Mouse (Mus musculus) myocyte (in vitro differentiated cells): ENCODE results near the gene Polr1d.

ENCODE experiments used
- E2F4 ChIP-seq: IDR thresholded peaks from one replicate; pipeline ENCODE4 v1.6.1; 2011; ENCODE audit warnings: mild to moderate bottlenecking, control low read depth, moderate library complexity; ENCODE audit not compliant: insufficient read depth
- MAX ChIP-seq: IDR thresholded peaks from one replicate; pipeline ENCODE4 v1.6.1; 2011; ENCODE audit warnings: low read depth, mild to moderate bottlenecking, control low read depth
- MYOD1 ChIP-seq, 3 experiments: IDR thresholded peaks; one replicate each; pipeline ENCODE4 v1.6.1; 2011; ENCODE audit warnings: control low read depth in 2 of 3, low read depth in 2 of 3, mild to moderate bottlenecking in 2 of 3, moderate library complexity in 1 of 3; ENCODE audit not compliant: insufficient read length in 2 of 3, control insufficient read depth in 1 of 3
- MYOG ChIP-seq, 3 experiments: IDR thresholded peaks; one replicate each; pipeline ENCODE4 v1.6.1; 2011; ENCODE audit warnings: control low read depth in 2 of 3, low read depth in 2 of 3, mild to moderate bottlenecking in 2 of 3; ENCODE audit not compliant: insufficient read length in 2 of 3, control insufficient read depth in 1 of 3, insufficient read depth in 1 of 3
- POLR2A ChIP-seq: IDR thresholded peaks from one replicate; pipeline ENCODE4 v1.6.1; 2011; ENCODE audit warnings: low read depth, mild to moderate bottlenecking, control low read depth, moderate library complexity; ENCODE audit not compliant: insufficient read length
- POLR2AphosphoS2 ChIP-seq: IDR thresholded peaks from one replicate; pipeline ENCODE4 v1.6.1; 2011; ENCODE audit warnings: low read depth, control low read depth; ENCODE audit not compliant: insufficient read length
- REST ChIP-seq: IDR thresholded peaks from one replicate; pipeline ENCODE4 v1.6.1; 2011; ENCODE audit warnings: mild to moderate bottlenecking, control low read depth, moderate library complexity; ENCODE audit not compliant: insufficient read depth, insufficient read length
- USF1 ChIP-seq: IDR thresholded peaks from one replicate; pipeline ENCODE4 v1.6.1; 2011; ENCODE audit warnings: low read depth, mild to moderate bottlenecking, control low read depth, moderate library complexity

GRCm38 (mm10) chr5:147154806-147155371 lies 78.0 kb downstream of the Polr1d start:
- TF ChIP-seq E2F4 (no peak), MYOG (IDR thresholded peaks at IDR 0.05; ENCODE audit: control insufficient read depth in 1 of 3, insufficient read depth in 1 of 3, insufficient read length in 2 of 3, low read depth in 2 of 3) (no peak), POLR2A (no peak), USF1 (no peak), POLR2AphosphoS2 (no peak), MYOD1 (IDR thresholded peaks at IDR 0.05; ENCODE audit: control insufficient read depth in 1 of 3, insufficient read length in 2 of 3, low read depth in 2 of 3) (no peak), REST (no peak), MAX (no peak)
